Mouse (Mus musculus) myocyte (in vitro differentiated cells): ENCODE measurements around the gene Hoxd9. TPM values are rescaled to one million over a fixed set of nuclear protein-coding genes. Genes with fewer than 3 reads are reported as not detected.

Experiments used
- H3K27me3 ChIP-seq: one replicate; pipeline ENCODE4 v1.6.1; 2011; ENCODE audit not compliant: control insufficient read depth, insufficient read depth, insufficient read length
- H3K36me3 ChIP-seq: one replicate; pipeline ENCODE4 v1.6.1; 2011; ENCODE audit not compliant: control insufficient read depth, insufficient read depth
- H3K4me2 ChIP-seq: one replicate; pipeline ENCODE4 v1.6.1; 2011; ENCODE audit warnings: low read depth, control low read depth
- H3K4me3 ChIP-seq: one replicate; pipeline ENCODE4 v1.5.1; 2011; ENCODE audit warnings: mild to moderate bottlenecking, control low read depth, moderate library complexity
- H3K79me2 ChIP-seq: one replicate; pipeline ENCODE4 v1.6.1; 2011; ENCODE audit not compliant: control insufficient read depth, insufficient read depth
- H3ac ChIP-seq: one replicate; pipeline ENCODE4 v1.6.1; 2011; ENCODE audit not compliant: control insufficient read depth, insufficient read length
- CEBPB ChIP-seq: IDR thresholded peaks from 2 replicates; pipeline ENCODE4 v1.6.1; 2011; ENCODE audit warnings: mild to moderate bottlenecking, moderate library complexity; ENCODE audit not compliant: poor library complexity, insufficient read depth, severe bottlenecking
- E2F4 ChIP-seq: IDR thresholded peaks from one replicate; pipeline ENCODE4 v1.6.1; 2011; ENCODE audit warnings: mild to moderate bottlenecking, control low read depth, moderate library complexity; ENCODE audit not compliant: insufficient read depth
- MAX ChIP-seq: IDR thresholded peaks from one replicate; pipeline ENCODE4 v1.6.1; 2011; ENCODE audit warnings: low read depth, mild to moderate bottlenecking, control low read depth
- MYOD1 ChIP-seq, 3 experiments: IDR thresholded peaks; one replicate each; pipeline ENCODE4 v1.6.1; 2011; ENCODE audit warnings: control low read depth in 2 of 3, low read depth in 2 of 3, mild to moderate bottlenecking in 2 of 3, moderate library complexity in 1 of 3; ENCODE audit not compliant: insufficient read length in 2 of 3, control insufficient read depth in 1 of 3
- MYOG ChIP-seq, 3 experiments: IDR thresholded peaks; one replicate each; pipeline ENCODE4 v1.6.1; 2011; ENCODE audit warnings: control low read depth in 2 of 3, low read depth in 2 of 3, mild to moderate bottlenecking in 2 of 3; ENCODE audit not compliant: insufficient read length in 2 of 3, control insufficient read depth in 1 of 3, insufficient read depth in 1 of 3
- POLR2A ChIP-seq: IDR thresholded peaks from one replicate; pipeline ENCODE4 v1.6.1; 2011; ENCODE audit warnings: low read depth, mild to moderate bottlenecking, control low read depth, moderate library complexity; ENCODE audit not compliant: insufficient read length
- POLR2AphosphoS2 ChIP-seq: IDR thresholded peaks from one replicate; pipeline ENCODE4 v1.6.1; 2011; ENCODE audit warnings: low read depth, control low read depth; ENCODE audit not compliant: insufficient read length
- REST ChIP-seq: IDR thresholded peaks from one replicate; pipeline ENCODE4 v1.6.1; 2011; ENCODE audit warnings: mild to moderate bottlenecking, control low read depth, moderate library complexity; ENCODE audit not compliant: insufficient read depth, insufficient read length
- SRF ChIP-seq: IDR thresholded peaks from one replicate; pipeline ENCODE4 v1.6.1; 2011; ENCODE audit warnings: low read depth; ENCODE audit not compliant: control insufficient read depth, insufficient read length
- TCF12 ChIP-seq: IDR thresholded peaks from one replicate; pipeline ENCODE4 v1.6.1; 2011; ENCODE audit warnings: mild to moderate bottlenecking, control low read depth; ENCODE audit not compliant: poor library complexity, insufficient read depth, severe bottlenecking
- TCF3 ChIP-seq: IDR thresholded peaks from one replicate; pipeline ENCODE4 v1.6.1; 2011; ENCODE audit warnings: low read depth, control low read depth; ENCODE audit not compliant: insufficient read length
- USF1 ChIP-seq: IDR thresholded peaks from one replicate; pipeline ENCODE4 v1.6.1; 2011; ENCODE audit warnings: low read depth, mild to moderate bottlenecking, control low read depth, moderate library complexity
- polyA plus RNA-seq: library from polyadenylated mRNA; unstranded; fragments of >200 nt; fragmentation: generic; extraction: Trizol; gene quantifications from one replicate; pipeline ENCODE4 v1.2.1, GENCODE M21; 2012; ENCODE audit warnings: missing spikeins

The Hoxd9 gene
- polyA plus RNA-seq, 1 experiment, result not detected

- TF ChIP-seq MYOD1 (IDR thresholded peaks at IDR 0.05; ENCODE audit: control insufficient read depth in 1 of 3, insufficient read length in 2 of 3, low read depth in 2 of 3) (no peak), USF1 (no peak)
- H3K4me3 ChIP-seq, result no peak overlapping the region
- peaks cover 61% of the 10 kb centered on the region for H3K27me3 ChIP-seq
- H3K4me2 ChIP-seq, result no peak overlapping the region
- no peak overlapping the region for H3ac ChIP-seq
- H3K36me3 ChIP-seq, result no peaks in the 10 kb centered on the region
- no peaks in the 10 kb centered on the region for H3K79me2 ChIP-seq
These were observed 35.2 kb downstream of the Hoxd9 start for GRCm38 (mm10) chr2:74732513-74733316.

- H3K27me3 ChIP-seq, result peaks cover 61% of the 10 kb centered on the region
- no peak overlapping the region for H3K4me3 ChIP-seq
- no peak overlapping the region for H3ac ChIP-seq
- TF ChIP-seq MYOD1 (IDR thresholded peaks at IDR 0.05; ENCODE audit: control insufficient read depth in 1 of 3, insufficient read length in 2 of 3, low read depth in 2 of 3), result no peak
- no peak for TF ChIP-seq CEBPB
- TF ChIP-seq USF1, result no peak
- TF ChIP-seq SRF, result no peak
- no peak for TF ChIP-seq MYOG (IDR thresholded peaks at IDR 0.05; ENCODE audit: control insufficient read depth in 1 of 3, insufficient read depth in 1 of 3, insufficient read length in 2 of 3, low read depth in 2 of 3)
- TF ChIP-seq MAX, result no peak
- TF ChIP-seq E2F4, result no peak
- no peak for TF ChIP-seq POLR2A
- TF ChIP-seq TCF12, result no peak
- no peak for TF ChIP-seq POLR2AphosphoS2
- TF ChIP-seq REST, result no peak
- TF ChIP-seq TCF3, result no peak
- H3K36me3 ChIP-seq, result no peaks in the 10 kb centered on the region
- no peaks in the 10 kb centered on the region for H3K79me2 ChIP-seq
- H3K4me2 ChIP-seq, result no peak overlapping the region
These were observed 35.8 kb downstream of the Hoxd9 start for GRCm38 (mm10) chr2:74733317-74733661.

- Histone ChIP-seq H3ac (no peak overlapping the region), H3K27me3 (peaks cover 61% of the 10 kb centered on the region), H3K79me2 (no peaks in the 10 kb centered on the region), H3K4me3 (no peak overlapping the region), H3K4me2 (no peak overlapping the region), H3K36me3 (no peaks in the 10 kb centered on the region)
- TF ChIP-seq TCF12 (no peak), MAX (no peak)
These were observed 36.2 kb downstream of the Hoxd9 start for GRCm38 (mm10) chr2:74733765-74734164.

GRCm38 (mm10) chr2:74734451-74734850, 36.9 kb downstream of the Hoxd9 start:
- Histone ChIP-seq H3ac (no peak overlapping the region), H3K4me2 (no peak overlapping the region), H3K36me3 (no peaks in the 10 kb centered on the region), H3K27me3 (peaks cover 65% of the 10 kb centered on the region), H3K79me2 (no peaks in the 10 kb centered on the region), H3K4me3 (no peak overlapping the region)
- no peak for TF ChIP-seq MYOD1 (IDR thresholded peaks at IDR 0.05; ENCODE audit: control insufficient read depth in 1 of 3, insufficient read length in 2 of 3, low read depth in 2 of 3)
- TF ChIP-seq POLR2AphosphoS2, result no peak
- no peak for TF ChIP-seq CEBPB
- TF ChIP-seq E2F4, result no peak
- TF ChIP-seq MAX, result no peak
- TF ChIP-seq REST, result no peak
- no peak for TF ChIP-seq MYOG (IDR thresholded peaks at IDR 0.05; ENCODE audit: control insufficient read depth in 1 of 3, insufficient read depth in 1 of 3, insufficient read length in 2 of 3, low read depth in 2 of 3)
- TF ChIP-seq USF1, result no peak
- TF ChIP-seq TCF3, result no peak
- TF ChIP-seq POLR2A, result no peak
- TF ChIP-seq TCF12, result no peak
- TF ChIP-seq SRF, result no peak

- Histone ChIP-seq H3K36me3 (no peaks in the 10 kb centered on the region), H3K27me3 (peaks cover 72% of the 10 kb centered on the region), H3K4me2 (no peak overlapping the region), H3ac (no peak overlapping the region), H3K79me2 (no peaks in the 10 kb centered on the region), H3K4me3 (no peak overlapping the region)
- TF ChIP-seq POLR2A (no peak), MYOG (IDR thresholded peaks at IDR 0.05; ENCODE audit: control insufficient read depth in 1 of 3, insufficient read depth in 1 of 3, insufficient read length in 2 of 3, low read depth in 2 of 3) (no peak), SRF (no peak), POLR2AphosphoS2 (no peak), MYOD1 (IDR thresholded peaks at IDR 0.05; ENCODE audit: control insufficient read depth in 1 of 3, insufficient read length in 2 of 3, low read depth in 2 of 3) (no peak), TCF12 (no peak), TCF3 (no peak), E2F4 (no peak), USF1 (no peak), MAX (no peak), CEBPB (no peak), REST (no peak)
These were observed 37.7 kb downstream of the Hoxd9 start for GRCm38 (mm10) chr2:74734996-74735811.
